Mouse (Mus musculus): ENCODE measurements around the gene Fam83b. TPM values are rescaled to one million over a fixed set of nuclear protein-coding genes. Genes with fewer than 3 reads are reported as not detected.
A peak's percentile ranks its signal among the peaks of the same experiment; 100 is the strongest.

The Fam83b gene
- polyA plus RNA-seq, 1 experiment from 2014 or later, result 0.66 TPM

DNA sequence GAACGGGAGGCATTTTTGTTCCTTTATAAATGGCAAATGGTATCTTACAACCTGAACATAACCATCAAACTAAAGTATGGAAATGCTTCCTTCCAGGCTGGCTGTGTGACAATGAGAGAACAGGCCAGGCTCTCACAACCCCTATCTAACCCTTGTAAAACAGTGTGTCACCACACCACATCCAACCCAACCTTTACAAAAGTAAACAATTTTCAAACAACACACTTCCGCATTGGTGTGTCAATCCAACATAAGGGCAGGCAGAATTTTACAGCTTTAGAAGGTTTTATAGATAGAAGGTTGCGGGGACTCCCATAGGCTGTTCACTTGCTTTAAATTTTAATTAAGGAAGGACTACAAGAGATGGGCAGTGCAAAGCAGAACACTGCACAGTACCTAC lies 77.2 kb downstream of the Fam83b start:
- Histone ChIP-seq H3K27ac (no peak overlapping the region), H3K4me1 (replicated peaks; ENCODE audit: insufficient read depth, low read length) (no peaks in the 10 kb centered on the region), H3K4me2 (ENCODE audit: low read length) (no peak overlapping the region), H3K36me3 (ENCODE audit: insufficient read depth, low read length) (no peaks in the 10 kb centered on the region), H3K9ac (ENCODE audit: low read depth, low read length) (no peak overlapping the region), H3K27me3 (ENCODE audit: insufficient read depth, low read length) (no peaks in the 10 kb centered on the region), H3K9me3 (replicated peaks; ENCODE audit: low read length) (no peaks in the 10 kb centered on the region), H3K4me3 (replicated peaks; ENCODE audit: low read depth, low read length) (no peak overlapping the region)
- ATAC-seq (replicated peaks; ENCODE audit: low FRiP score, low read depth), result no peak
- no peak for DNase-seq (ENCODE audit: low spot score)
- 82% methylated on average over 3 of the region's 3 CpGs for WGBS
- TF ChIP-seq CTCF (IDR thresholded peaks at IDR 0.05; ENCODE audit: low read depth), result no peak

DNA sequence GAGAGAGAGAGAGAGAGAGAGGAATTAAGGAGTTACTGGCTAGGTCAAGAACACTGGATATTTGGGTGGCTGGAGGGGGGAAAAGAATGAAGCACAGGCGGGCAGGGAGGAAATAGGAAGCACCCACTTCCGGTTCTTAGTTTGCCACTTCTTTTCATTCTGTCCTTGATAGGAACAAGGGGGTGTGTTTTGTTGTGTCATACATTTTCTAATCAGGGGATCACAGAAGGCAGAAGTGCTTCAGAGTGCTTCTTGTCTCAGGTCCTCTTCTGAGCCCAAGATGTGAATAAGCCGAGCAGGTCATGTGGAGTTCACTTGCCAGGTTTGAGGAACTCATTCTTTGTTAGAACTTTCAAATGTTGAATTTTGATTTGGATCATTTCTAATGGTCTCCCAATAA lies 86.8 kb downstream of the Fam83b start:
- Histone ChIP-seq H3K27ac (no peak overlapping the region), H3K9me3 (replicated peaks; ENCODE audit: low read length) (no peaks in the 10 kb centered on the region), H3K4me2 (ENCODE audit: low read length) (no peak overlapping the region), H3K36me3 (ENCODE audit: insufficient read depth, low read length) (no peaks in the 10 kb centered on the region), H3K4me1 (replicated peaks; ENCODE audit: insufficient read depth, low read length) (no peaks in the 10 kb centered on the region), H3K27me3 (ENCODE audit: insufficient read depth, low read length) (no peaks in the 10 kb centered on the region), H3K9ac (ENCODE audit: low read depth, low read length) (no peak overlapping the region), H3K4me3 (replicated peaks; ENCODE audit: low read depth, low read length) (no peak overlapping the region)
- ATAC-seq (replicated peaks; ENCODE audit: low FRiP score, low read depth), result no peak
- no peak for TF ChIP-seq CTCF (IDR thresholded peaks at IDR 0.05; ENCODE audit: low read depth)
- DNase-seq (ENCODE audit: low spot score), result no peak
- 69% methylated on average over 3 of the region's 3 CpGs for WGBS

DNA sequence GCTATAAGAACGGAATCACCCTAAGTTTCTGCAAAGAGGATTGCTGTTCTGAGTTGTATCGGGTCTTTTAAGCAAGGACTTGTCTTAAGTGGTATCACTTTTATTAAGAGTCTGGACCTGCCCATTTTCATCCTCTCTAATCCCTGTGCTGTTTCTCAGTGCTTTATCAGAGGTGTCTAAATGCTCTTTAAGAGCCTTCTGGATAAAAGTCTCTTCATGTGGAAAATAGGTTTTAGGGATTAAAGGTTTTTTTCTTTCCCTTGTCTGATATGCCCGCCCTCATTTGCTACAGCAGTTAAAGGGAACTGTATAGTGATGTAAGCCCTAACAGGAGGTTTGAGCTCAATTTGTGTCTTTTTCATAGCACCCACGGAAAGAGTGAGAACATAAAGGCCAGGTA lies 97.4 kb downstream of the Fam83b start:
- ATAC-seq (replicated peaks; ENCODE audit: low FRiP score, low read depth) (no peak), DNase-seq (ENCODE audit: low spot score) (no peak)
- Histone ChIP-seq H3K27me3 (ENCODE audit: insufficient read depth, low read length) (no peaks in the 10 kb centered on the region), H3K4me1 (replicated peaks; ENCODE audit: insufficient read depth, low read length) (no peaks in the 10 kb centered on the region), H3K27ac (no peak overlapping the region), H3K9ac (ENCODE audit: low read depth, low read length) (no peak overlapping the region), H3K9me3 (replicated peaks; ENCODE audit: low read length) (no peaks in the 10 kb centered on the region), H3K4me2 (ENCODE audit: low read length) (no peak overlapping the region), H3K36me3 (ENCODE audit: insufficient read depth, low read length) (no peaks in the 10 kb centered on the region), H3K4me3 (replicated peaks; ENCODE audit: low read depth, low read length) (no peak overlapping the region)
- 88% methylated on average over 4 of the region's 4 CpGs for WGBS
- TF ChIP-seq CTCF (IDR thresholded peaks at IDR 0.05; ENCODE audit: low read depth), result no peak

DNA sequence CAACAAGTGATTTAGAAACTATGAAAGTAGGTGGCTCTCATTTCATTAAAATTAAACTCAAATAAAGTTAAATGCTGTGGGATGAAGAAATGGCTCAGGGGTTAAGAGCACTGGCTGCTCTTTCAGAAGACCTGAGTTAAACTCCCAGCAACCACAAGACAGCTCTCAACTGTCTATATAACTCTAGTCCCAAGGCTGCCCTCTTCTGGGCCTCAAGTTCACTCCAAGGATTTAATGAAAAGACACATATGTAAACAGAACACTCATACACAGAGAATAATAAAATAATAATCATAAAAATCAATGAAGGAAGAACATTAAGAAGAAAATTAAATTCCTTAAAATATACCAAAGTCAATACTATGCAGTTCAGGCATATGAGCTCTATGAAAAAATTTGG lies 105.4 kb downstream of the Fam83b start:
- H3K27me3 ChIP-seq (ENCODE audit: insufficient read depth, low read length), result no peaks in the 10 kb centered on the region
- no peaks in the 10 kb centered on the region for H3K9me3 ChIP-seq (replicated peaks; ENCODE audit: low read length)
- DNase-seq (ENCODE audit: low spot score) (no peak), ATAC-seq (replicated peaks; ENCODE audit: low FRiP score, low read depth) (no peak)
- H3K4me1 ChIP-seq (replicated peaks; ENCODE audit: insufficient read depth, low read length), result no peaks in the 10 kb centered on the region
- no peaks in the 10 kb centered on the region for H3K36me3 ChIP-seq (ENCODE audit: insufficient read depth, low read length)
- H3K4me3 ChIP-seq (replicated peaks; ENCODE audit: low read depth, low read length), result no peak overlapping the region
- H3K9ac ChIP-seq (ENCODE audit: low read depth, low read length), result no peak overlapping the region
- TF ChIP-seq CTCF (IDR thresholded peaks at IDR 0.05; ENCODE audit: low read depth), result peak; percentile 13; the same call in 1 of the 2 replicates
- no peak overlapping the region for H3K27ac ChIP-seq
- no peak overlapping the region for H3K4me2 ChIP-seq (ENCODE audit: low read length)

DNA sequence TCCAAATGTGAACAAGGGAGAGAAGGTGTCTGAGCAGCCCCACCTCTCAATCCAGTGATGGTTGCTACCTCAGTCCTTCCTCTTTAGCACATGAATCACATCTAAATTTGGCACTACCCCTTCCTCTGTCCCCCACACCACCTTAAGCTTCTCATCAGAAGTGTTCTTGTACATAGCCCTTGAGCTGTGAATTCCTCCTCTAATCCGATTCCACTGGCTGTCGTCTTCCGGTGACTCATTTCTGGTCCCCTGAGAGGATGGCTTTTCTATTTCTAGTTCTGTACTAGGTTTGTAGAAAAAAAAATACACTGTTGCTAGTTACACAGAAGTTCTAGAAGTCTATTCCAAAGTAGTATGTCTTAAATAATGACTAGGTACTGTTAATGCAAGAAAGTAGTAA lies 111.2 kb downstream of the Fam83b start:
- H3K27me3 ChIP-seq (ENCODE audit: insufficient read depth, low read length), result no peaks in the 10 kb centered on the region
- no peak overlapping the region for H3K27ac ChIP-seq
- no peaks in the 10 kb centered on the region for H3K9me3 ChIP-seq (replicated peaks; ENCODE audit: low read length)
- H3K4me2 ChIP-seq (ENCODE audit: low read length), result no peak overlapping the region
- no peaks in the 10 kb centered on the region for H3K36me3 ChIP-seq (ENCODE audit: insufficient read depth, low read length)
- H3K4me3 ChIP-seq (replicated peaks; ENCODE audit: low read depth, low read length), result no peak overlapping the region
- H3K4me1 ChIP-seq (replicated peaks; ENCODE audit: insufficient read depth, low read length), result no peaks in the 10 kb centered on the region
- 81% methylated on average over 3 of the region's 3 CpGs for WGBS
- TF ChIP-seq CTCF (IDR thresholded peaks at IDR 0.05; ENCODE audit: low read depth), result no peak
- H3K9ac ChIP-seq (ENCODE audit: low read depth, low read length), result no peak overlapping the region
- DNase-seq (ENCODE audit: low spot score) (no peak), ATAC-seq (replicated peaks; ENCODE audit: low FRiP score, low read depth) (no peak)

Other genes with a start within 250 kb of the Fam83b start
- 0.08 TPM in 1 of 2 replicates, not detected in the other for gene Hcrtr2, start 243.3 kb downstream of the Fam83b start, polyA plus RNA-seq (2015; fragmentation: Nextera tagmentation; extraction: Ambion mirVana)